Mouse (Mus musculus) cerebellum, adult 8-10 months (tissue): Measurements from ENCODE around the gene Des.

Source experiments
- DNase-seq: peaks from one replicate; pipeline ENCODE4 v3.0.0; 2022

Gene Des

DNA sequence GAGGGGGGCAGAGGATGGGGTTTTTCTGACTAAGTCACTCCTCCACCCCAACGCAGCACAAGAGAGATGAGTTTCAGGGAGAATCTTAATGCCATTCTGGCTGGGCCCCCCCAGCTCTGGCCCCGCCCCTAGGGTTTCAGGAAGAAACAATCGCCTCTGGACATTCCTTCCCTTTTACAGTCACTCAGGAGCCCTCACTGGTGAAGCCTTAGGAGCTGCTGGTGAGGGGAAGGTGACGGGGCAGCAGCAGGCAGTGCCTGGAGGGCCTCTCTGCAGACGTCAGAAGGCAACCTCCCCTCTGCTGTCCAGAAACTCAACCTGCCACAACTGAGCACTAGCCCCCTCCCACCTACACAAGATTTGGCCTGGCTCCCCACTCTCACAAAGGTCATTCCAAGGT lies 10.9 kb upstream of the Des start:
- no peak for DNase-seq

DNA sequence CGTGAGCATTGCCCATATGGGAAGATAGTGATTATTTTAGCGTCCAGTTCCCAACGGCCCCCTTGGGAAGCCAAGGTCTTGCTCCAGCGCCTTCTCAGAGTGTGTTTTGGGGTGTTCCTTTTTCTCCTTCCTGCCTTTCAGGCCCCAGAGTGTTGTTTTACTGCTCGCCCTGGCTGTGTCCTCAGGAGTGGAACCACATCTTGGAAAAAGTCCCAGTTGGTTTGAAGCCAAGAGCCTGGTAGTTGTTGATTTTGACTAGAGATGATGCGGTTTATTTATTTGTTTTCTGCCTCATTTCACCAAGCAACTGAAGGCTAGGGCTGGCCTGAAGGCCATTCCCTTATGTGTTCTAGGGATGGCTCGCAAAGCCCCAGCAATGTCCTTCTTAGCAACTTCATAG lies 2.9 kb upstream of the Des start:
- peak; percentile 65 for DNase-seq

DNA sequence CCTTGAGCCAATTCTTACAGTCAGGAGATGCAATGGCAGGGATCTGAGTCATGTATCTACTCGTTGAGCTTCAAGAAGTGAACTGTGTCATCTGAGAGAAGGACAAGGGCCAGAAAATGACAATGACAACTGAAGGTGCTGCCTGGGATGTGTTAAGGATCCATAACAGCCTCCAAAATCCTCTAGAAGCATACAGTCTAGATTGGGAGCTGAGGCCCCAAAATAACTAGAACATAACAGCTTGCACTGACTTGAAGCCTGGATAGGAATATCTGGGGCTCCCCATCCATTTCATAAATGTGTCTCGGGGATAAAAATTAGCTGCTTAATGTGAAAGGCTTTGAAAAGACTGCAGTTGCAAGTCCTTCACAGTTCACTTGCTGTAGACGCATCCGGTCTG lies 2.1 kb upstream of the Des start:
- no peak for DNase-seq

GRCm38 (mm10) chr1:75359346-75359745 lies 783 bp upstream of the Des start:
- DNase-seq = no peak

DNA sequence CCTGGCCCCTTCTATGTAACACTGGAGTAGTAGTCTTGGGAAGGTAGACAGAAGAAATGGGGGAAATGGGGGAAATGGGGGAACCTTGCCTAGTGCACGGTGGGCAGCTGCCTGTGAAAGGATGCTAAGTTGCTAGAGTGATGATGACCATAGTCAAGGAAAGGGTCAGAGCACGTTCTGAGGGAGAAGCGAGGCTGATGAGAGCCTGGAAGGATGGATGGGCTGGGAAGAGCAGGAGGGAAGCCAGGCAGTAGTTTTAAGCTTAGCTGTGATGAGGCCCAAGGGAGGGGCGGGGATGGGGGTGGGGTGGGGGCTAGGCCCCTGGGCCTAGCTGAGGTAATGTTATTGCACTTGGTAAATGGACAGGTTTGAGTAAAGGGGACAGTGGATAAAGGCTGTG lies 994 bp downstream of the Des start:
- no peak for DNase-seq

DNA sequence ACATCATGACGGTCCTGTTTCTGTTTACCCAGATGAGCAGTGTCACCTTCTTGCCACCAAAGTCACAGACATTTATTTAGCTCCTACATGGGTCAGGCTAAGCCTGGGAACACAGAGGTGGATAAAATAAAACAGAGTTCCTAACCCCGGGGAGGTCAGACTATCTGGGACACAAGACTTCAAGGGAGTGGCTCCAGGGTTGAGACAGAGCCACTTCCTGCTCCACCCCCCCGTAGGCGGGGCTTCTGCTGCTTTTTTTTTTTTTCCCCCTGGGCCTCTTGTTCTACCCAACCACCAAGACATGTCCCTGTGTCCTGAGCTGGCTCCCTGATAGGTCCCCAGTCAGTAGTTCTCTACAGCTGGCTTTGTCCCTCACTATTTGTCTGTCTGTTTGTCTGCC lies 1.6 kb downstream of the Des start:
- no peak for DNase-seq

- no peak for DNase-seq
Observed at GRCm38 (mm10) chr1:75363868-75364267, 3.7 kb downstream of the Des start.

- peak; percentile 65 for DNase-seq
Observed at GRCm38 (mm10) chr1:75365510-75366137, 5.5 kb downstream of the Des start.

- DNase-seq = no peak
Observed at GRCm38 (mm10) chr1:75369360-75369983, 9.3 kb downstream of the Des start.

DNA sequence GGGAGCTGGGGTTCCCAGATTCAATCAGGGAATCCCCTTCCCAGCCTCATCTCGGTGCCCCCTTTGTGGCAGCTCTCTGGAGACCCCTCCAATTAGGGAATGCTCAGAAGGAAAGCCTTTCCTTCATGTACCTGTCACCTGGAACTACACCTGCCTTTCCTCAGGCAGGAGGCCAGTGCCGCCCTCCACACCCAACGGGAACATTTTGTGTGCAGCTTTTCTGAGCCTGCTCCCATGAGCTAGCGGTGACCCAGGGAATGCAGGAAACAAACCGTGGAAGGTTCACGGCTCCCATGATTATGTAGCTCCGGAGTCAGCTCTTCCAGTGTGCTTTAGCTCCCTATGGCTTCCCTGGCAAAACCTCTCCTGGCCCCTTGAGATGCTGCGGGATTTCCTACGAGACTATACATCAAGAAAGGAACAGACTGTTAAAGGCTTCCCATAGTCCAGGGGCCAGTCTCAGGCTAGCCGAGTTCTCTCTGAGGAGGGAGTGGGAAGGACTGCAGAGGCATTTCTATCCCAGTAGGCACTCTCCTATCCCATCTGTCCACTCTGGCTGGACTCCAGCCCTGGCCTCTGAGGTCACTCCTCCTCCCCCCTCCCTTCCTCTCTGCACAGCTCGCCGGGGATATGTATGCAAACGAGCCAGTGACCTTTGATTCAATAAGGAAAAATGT lies 10.0 kb downstream of the Des start:
- peak; percentile 98 for DNase-seq

GRCm38 (mm10) chr1:75371317-75372095 lies 11.4 kb downstream of the Des start:
- DNase-seq = peak; percentile 79

GRCm38 (mm10) chr1:75372450-75372849 lies 12.3 kb downstream of the Des start:
- DNase-seq = peak; percentile 33

GRCm38 (mm10) chr1:75373276-75373675 lies 13.1 kb downstream of the Des start:
- DNase-seq = peak; percentile 12

GRCm38 (mm10) chr1:75374950-75375936 lies 15.1 kb downstream of the Des start, which contains the start of gene Speg:
Speg (plus strand) TSS chr1:75375297.
- DNase-seq = no peak

- peak; percentile 38 for DNase-seq
Observed at GRCm38 (mm10) chr1:75379196-75379595, 19.1 kb downstream of the Des start.

DNA sequence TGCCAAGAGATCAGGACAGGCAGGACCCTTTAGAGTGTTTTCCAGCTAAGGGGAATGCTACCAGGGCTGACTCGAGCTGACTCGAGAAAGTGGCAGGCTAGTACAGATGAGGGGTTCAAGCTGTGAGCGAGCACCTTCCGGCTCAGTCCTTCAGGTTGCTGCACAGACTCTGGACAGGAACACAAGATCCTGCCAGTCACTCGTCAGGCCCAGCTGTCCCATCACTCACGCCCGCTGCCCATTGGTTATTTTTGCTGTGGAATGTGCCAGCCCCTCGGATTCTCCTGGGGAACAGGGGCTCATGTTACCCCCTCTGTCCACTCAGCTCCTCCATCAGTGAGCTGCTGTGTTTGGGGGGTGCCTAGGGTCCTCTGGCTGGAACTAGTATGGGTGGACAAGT lies 19.8 kb downstream of the Des start:
- DNase-seq = no peak

GRCm38 (mm10) chr1:75380951-75381350 lies 20.8 kb downstream of the Des start:
- DNase-seq = no peak

- DNase-seq = peak; percentile 71
Observed at GRCm38 (mm10) chr1:75381482-75382355, 21.6 kb downstream of the Des start.

DNA sequence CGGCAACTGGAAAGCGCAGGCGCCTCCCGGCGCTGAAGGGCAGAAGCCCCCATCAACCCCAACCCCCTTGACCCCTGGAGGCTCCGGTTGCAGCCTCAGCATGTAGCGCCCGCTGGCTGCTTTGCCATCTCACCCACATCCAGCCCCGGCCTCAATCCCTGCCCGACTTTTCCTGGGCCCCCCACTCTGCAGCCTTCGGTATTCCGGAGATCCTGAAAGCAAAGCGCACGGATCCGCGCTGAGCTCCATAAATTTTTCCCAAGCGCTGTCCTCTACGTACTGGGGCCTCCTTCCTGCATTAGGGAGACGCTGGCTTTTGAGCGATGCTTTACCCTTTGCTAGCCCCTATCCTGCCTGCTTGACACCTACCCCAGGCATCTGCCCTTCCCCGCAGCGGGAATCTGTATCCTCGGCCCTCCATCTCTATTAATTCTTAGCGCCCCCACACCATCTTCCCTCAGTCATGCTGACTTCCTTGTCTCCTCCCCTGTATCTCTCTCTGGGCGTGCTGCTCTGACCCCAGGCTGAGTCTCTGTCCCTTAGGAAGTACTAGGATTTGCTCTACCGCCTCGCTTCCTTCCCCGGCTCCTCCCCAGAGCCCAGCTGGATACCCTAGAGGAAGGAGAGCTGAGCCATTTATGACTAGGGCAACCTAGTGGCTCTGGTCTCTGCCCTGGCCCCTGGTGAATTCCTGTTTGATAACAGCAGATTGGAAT lies 22.4 kb downstream of the Des start:
- DNase-seq = peak; percentile 67

GRCm38 (mm10) chr1:75384470-75385141 lies 24.5 kb downstream of the Des start:
- DNase-seq = peak; percentile 50
